Mouse (Mus musculus): ENCODE measurements at regions not wholly inside any gene's neighbourhood (a gene's known extent, or its start where the extent isn't known, plus 50 kb on each side); places are given as distances from the start of the nearest gene placed in this dataset.

GRCm38 (mm10) chr3:105375820-105376219 lies 76.3 kb upstream of the Kcnd3 start:
- DNase-seq (ENCODE audit: low spot score) = no peak

- DNase-seq (ENCODE audit: low spot score) = no peak
These were observed 75.8 kb upstream of the Kcnd3 start for GRCm38 (mm10) chr3:105376346-105376745.

GRCm38 (mm10) chr3:105380818-105381217 lies 71.3 kb upstream of the Kcnd3 start:
- DNase-seq (ENCODE audit: low spot score) = no peak

- no peak for DNase-seq (ENCODE audit: low spot score)
These were observed 59.3 kb upstream of the Kcnd3 start for GRCm38 (mm10) chr3:105392611-105393514.

All from embryo, embryonic 10 days (tissue).